Mouse (Mus musculus) Muller cell, postnatal 12 days (primary cell): ENCODE data around the gene Nes.

ENCODE experiments used
- DNase-seq: peaks from one replicate; pipeline ENCODE4 v3.0.0-alpha.2; 2015; ENCODE audit errors: inconsistent ontology term

Nes gene

GRCm38 (mm10) chr3:88022322-88023191, 51.7 kb downstream of the Nes start:
- peak; percentile 96 for DNase-seq

GRCm38 (mm10) chr3:88023192-88024074, 52.6 kb downstream of the Nes start:
- no peak for DNase-seq

- no peak for DNase-seq
These were observed 55.9 kb downstream of the Nes start for GRCm38 (mm10) chr3:88026823-88027222.

- DNase-seq: no peak
These were observed 56.7 kb downstream of the Nes start, which contains the start of gene Hapln2 for GRCm38 (mm10) chr3:88027434-88028186. TSS of gene Hapln2 (minus strand) at chr3:88027583.
